Mouse (Mus musculus): Measurements from ENCODE around the gene Inpp5a.
A peak's percentile ranks its signal among the peaks of the same experiment; 100 is the strongest.

The Inpp5a gene

GRCm38 (mm10) chr7:139371389-139371788, 17.5 kb upstream of the Inpp5a start:
- DNase-seq (ENCODE audit: low spot score), result no peak

GRCm38 (mm10) chr7:139377381-139377780, 11.5 kb upstream of the Inpp5a start:
- DNase-seq (ENCODE audit: low spot score), result no peak

- no peak for DNase-seq (ENCODE audit: low spot score)
Measured at GRCm38 (mm10) chr7:139378355-139378754, 10.6 kb upstream of the Inpp5a start.

- DNase-seq (ENCODE audit: low spot score), result no peak
Measured at GRCm38 (mm10) chr7:139379745-139380144, 9.2 kb upstream of the Inpp5a start.

GRCm38 (mm10) chr7:139380225-139380624, 8.7 kb upstream of the Inpp5a start:
- DNase-seq (ENCODE audit: low spot score), result no peak

- DNase-seq (ENCODE audit: low spot score), result no peak
Measured at GRCm38 (mm10) chr7:139381877-139382276, 7.0 kb upstream of the Inpp5a start.

- no peak for DNase-seq (ENCODE audit: low spot score)
Measured at GRCm38 (mm10) chr7:139382796-139383195, 6.1 kb upstream of the Inpp5a start.

GRCm38 (mm10) chr7:139384500-139384899, 4.4 kb upstream of the Inpp5a start:
- no peak for DNase-seq (ENCODE audit: low spot score)

- no peak for DNase-seq (ENCODE audit: low spot score)
Measured at GRCm38 (mm10) chr7:139384916-139385530, 3.9 kb upstream of the Inpp5a start.

GRCm38 (mm10) chr7:139386933-139387690, 1.8 kb upstream of the Inpp5a start:
- DNase-seq (ENCODE audit: low spot score), result peak; percentile 41

GRCm38 (mm10) chr7:139387921-139388669, 814 bp upstream of the Inpp5a start:
- no peak for DNase-seq (ENCODE audit: low spot score)

GRCm38 (mm10) chr7:139389213-139389761, 378 bp downstream of the Inpp5a start:
- DNase-seq (ENCODE audit: low spot score), result peak; percentile 29

- DNase-seq (ENCODE audit: low spot score), result peak; percentile 17
Measured at GRCm38 (mm10) chr7:139390380-139390779, 1.5 kb downstream of the Inpp5a start.

GRCm38 (mm10) chr7:139390926-139391325, 2.0 kb downstream of the Inpp5a start:
- no peak for DNase-seq (ENCODE audit: low spot score)

GRCm38 (mm10) chr7:139391691-139392090, 2.8 kb downstream of the Inpp5a start:
- no peak for DNase-seq (ENCODE audit: low spot score)

GRCm38 (mm10) chr7:139392106-139392505, 3.2 kb downstream of the Inpp5a start:
- DNase-seq (ENCODE audit: low spot score), result no peak

- DNase-seq (ENCODE audit: low spot score), result peak; percentile 10
Measured at GRCm38 (mm10) chr7:139392691-139393235, 3.9 kb downstream of the Inpp5a start.

GRCm38 (mm10) chr7:139397521-139397920, 8.6 kb downstream of the Inpp5a start:
- DNase-seq (ENCODE audit: low spot score), result peak; percentile 39

- no peak for DNase-seq (ENCODE audit: low spot score)
Measured at GRCm38 (mm10) chr7:139398111-139398510, 9.2 kb downstream of the Inpp5a start.

GRCm38 (mm10) chr7:139398530-139399021, 9.7 kb downstream of the Inpp5a start:
- no peak for DNase-seq (ENCODE audit: low spot score)

GRCm38 (mm10) chr7:139399572-139399971, 10.7 kb downstream of the Inpp5a start:
- DNase-seq (ENCODE audit: low spot score), result no peak
